Mouse (Mus musculus) embryonic facial prominence, embryonic 15.5 days (tissue): ENCODE results near the gene Fv1. TPM values are rescaled to one million over a fixed set of nuclear protein-coding genes. Genes with fewer than 3 reads are reported as not detected.
"Not testable (repeated sequence)": the region's sequence is repeated elsewhere in the genome, so short reads cannot be mapped to it uniquely, and the experiment has no call there.

ENCODE experiments used
- ATAC-seq: fragments of 200-750 bp; cut with Nextera tagmentation; 2 replicates; pipeline ENCODE4 v1.8.0; 2017; ENCODE audit warnings: low read depth, moderate TSS enrichment; ENCODE audit not compliant: insufficient number of reproducible peaks, low FRiP score, low TSS enrichment
- H3K27ac ChIP-seq: fragments of 300-500 bp; sonication (generic); replicated peaks from 2 replicates; pipeline ENCODE4 v1.5.1; 2015; ENCODE audit warnings: mild to moderate bottlenecking, inconsistent platforms
- H3K27me3 ChIP-seq: fragments of 300-500 bp; sonication (generic); 2 replicates; pipeline ENCODE4 v1.6.1; 2015; ENCODE audit warnings: inconsistent platforms
- H3K36me3 ChIP-seq: fragments of 300-500 bp; sonication (generic); 2 replicates; pipeline ENCODE4 v1.6.1; 2015; ENCODE audit warnings: mild to moderate bottlenecking, inconsistent platforms
- H3K4me1 ChIP-seq: fragments of 300-500 bp; sonication (generic); 2 replicates; pipeline ENCODE4 v1.6.1; 2015; ENCODE audit warnings: inconsistent platforms
- H3K4me2 ChIP-seq: fragments of 300-500 bp; sonication (generic); replicated peaks from 2 replicates; pipeline ENCODE4 v1.6.1; 2015; ENCODE audit warnings: mild to moderate bottlenecking, inconsistent platforms
- H3K4me3 ChIP-seq: fragments of 300-500 bp; sonication (generic); replicated peaks from 2 replicates; pipeline ENCODE4 v1.5.1; 2015; ENCODE audit warnings: mild to moderate bottlenecking, inconsistent platforms
- H3K9ac ChIP-seq: fragments of 300-500 bp; sonication (generic); 2 replicates; pipeline ENCODE4 v1.6.1; 2015; ENCODE audit warnings: inconsistent platforms
- H3K9me3 ChIP-seq: fragments of 300-500 bp; sonication (generic); replicated peaks from 2 replicates; pipeline ENCODE4 v1.6.1; 2016; ENCODE audit warnings: inconsistent platforms
- WGBS: fragments of 180-500 bp; shearing (Covaris S2); methylation state at CpG from one replicate; pipeline ENCODE4 v1.1.7; 2015; 5-methylcytosine and 5-hydroxymethylcytosine counted together
- polyA plus RNA-seq: library from polyadenylated mRNA; unstranded; fragments of >200 nt; fragmentation: Nextera tagmentation; extraction: Ambion mirVana; gene quantifications from 2 replicates; pipeline ENCODE4 v1.2.1, GENCODE M21; 2015

Fv1 gene
- 9.1 and 10.9 TPM in 2 replicates for polyA plus RNA-seq

GRCm38 (mm10) chr4:147868450-147869031 is at the start of gene Fv1, which contains the start of gene Miip:
TSS of gene Fv1 (plus strand) at chr4:147868979.
TSS of gene Miip (minus strand) at chr4:147868816.
- Histone ChIP-seq H3K4me1 (peaks cover 23% of the 10 kb centered on the region), H3K27ac (peak within 1 kb of the TSS; percentile 85)

GRCm38 (mm10) chr4:147819659-147820058 is 49.1 kb upstream of the Fv1 start:
- Histone ChIP-seq H3K36me3 (peaks cover 13% of the 10 kb centered on the region), H3K9me3 (peaks cover 58% of the 10 kb centered on the region)
- not testable (repeated sequence) for H3K4me2 ChIP-seq, H3K4me1 ChIP-seq, H3K27ac ChIP-seq, H3K4me3 ChIP-seq, ATAC-seq, H3K9ac ChIP-seq, H3K27me3 ChIP-seq
- WGBS, result 84% methylated on average over 7 of the region's 7 CpGs

More at GRCm38 (mm10) chr4:147868450-147869031, at the start of gene Fv1, which contains the start of gene Miip:
- H3K4me2 ChIP-seq, result peak within 1 kb of the TSS; percentile 77
- peak within 1 kb of the TSS; percentile 63 for H3K9ac ChIP-seq
- peak; percentile 97 for ATAC-seq
- peak within 1 kb of the TSS; percentile 95 for H3K4me3 ChIP-seq
- H3K9me3 ChIP-seq, result no peaks in the 10 kb centered on the region
- WGBS, result 0% methylated on average over 30 of the region's 30 CpGs
- H3K36me3 ChIP-seq, result peaks cover 43% of the 10 kb centered on the region
- H3K27me3 ChIP-seq, result no peaks in the 10 kb centered on the region

- WGBS, result 83% methylated on average over 3 of the region's 3 CpGs
- not testable (repeated sequence) for H3K27me3 ChIP-seq, H3K27ac ChIP-seq, H3K9ac ChIP-seq, H3K4me2 ChIP-seq, H3K4me3 ChIP-seq, ATAC-seq, H3K4me1 ChIP-seq
- Histone ChIP-seq H3K9me3 (peaks cover 75% of the 10 kb centered on the region), H3K36me3 (peaks cover 30% of the 10 kb centered on the region)
These were observed 47.4 kb upstream of the Fv1 start for GRCm38 (mm10) chr4:147821414-147821813.

- Histone ChIP-seq H3K9me3 (peaks cover 78% of the 10 kb centered on the region), H3K4me2 (no peak overlapping the region), H3K36me3 (peaks cover 56% of the 10 kb centered on the region), H3K4me3 (no peak overlapping the region), H3K4me1 (no peaks in the 10 kb centered on the region), H3K9ac (no peak overlapping the region), H3K27ac (no peak overlapping the region), H3K27me3 (no peaks in the 10 kb centered on the region)
- no peak for ATAC-seq
- 94% methylated on average over 4 of the region's 4 CpGs for WGBS
These were observed 44.4 kb upstream of the Fv1 start for GRCm38 (mm10) chr4:147824389-147824788.

- H3K4me2 ChIP-seq, H3K4me3 ChIP-seq, H3K27me3 ChIP-seq, H3K9ac ChIP-seq, H3K4me1 ChIP-seq, ATAC-seq, H3K27ac ChIP-seq: not testable (repeated sequence)
- WGBS, result over 99% methylated on average over 13 of the region's 26 CpGs
- peaks cover 27% of the 10 kb centered on the region for H3K9me3 ChIP-seq
- H3K36me3 ChIP-seq, result peaks cover 34% of the 10 kb centered on the region
These were observed 29.5 kb upstream of the Fv1 start for GRCm38 (mm10) chr4:147839282-147839681.

- H3K4me3 ChIP-seq, result no peak overlapping the region
- WGBS, result 92% methylated on average over 3 of the region's 3 CpGs
- no peaks in the 10 kb centered on the region for H3K27me3 ChIP-seq
- H3K36me3 ChIP-seq, result peaks cover 53% of the 10 kb centered on the region
- H3K4me2 ChIP-seq, result no peak overlapping the region
- H3K27ac ChIP-seq, result no peak overlapping the region
- H3K9me3 ChIP-seq, result peaks cover 27% of the 10 kb centered on the region
- no peak overlapping the region for H3K9ac ChIP-seq
- H3K4me1 ChIP-seq, result peaks cover 5% of the 10 kb centered on the region; the same call in 1 of the 2 replicates
- ATAC-seq, result no peak
These were observed 25.9 kb upstream of the Fv1 start for GRCm38 (mm10) chr4:147842871-147843270.

- H3K9me3 ChIP-seq, result peaks cover 14% of the 10 kb centered on the region
- peaks cover 32% of the 10 kb centered on the region for H3K36me3 ChIP-seq
- peaks cover 11% of the 10 kb centered on the region for H3K4me1 ChIP-seq
- peak within 1 kb of the TSS; percentile 61 for H3K9ac ChIP-seq
- peak; percentile 83 for ATAC-seq
- H3K27ac ChIP-seq, result 0 out of 2 replicates have a peak within 1 kb of the TSS, but pooled peaks have one; percentile 35
- peak within 1 kb of the TSS; percentile 68 for H3K4me2 ChIP-seq
- 3% methylated on average over 23 of the region's 23 CpGs for WGBS
- H3K27me3 ChIP-seq, result no peaks in the 10 kb centered on the region
- H3K4me3 ChIP-seq, result peak within 1 kb of the TSS; percentile 75
These were observed 20.9 kb upstream of the Fv1 start, which contains the start of gene Zfp933 for GRCm38 (mm10) chr4:147847614-147848583. TSS of gene Zfp933 (minus strand) at chr4:147848366.

GRCm38 (mm10) chr4:147848584-147848991 is 20.2 kb upstream of the Fv1 start:
- Histone ChIP-seq H3K4me1 (peaks cover 11% of the 10 kb centered on the region), H3K9ac (peak overlapping the region; percentile 33), H3K4me2 (peak overlapping the region; percentile 68), H3K36me3 (peaks cover 25% of the 10 kb centered on the region), H3K27ac (0 out of 2 replicates have a peak overlapping the region, but pooled peaks have one; percentile 35), H3K4me3 (peak overlapping the region; percentile 75), H3K9me3 (peaks cover 7% of the 10 kb centered on the region), H3K27me3 (no peaks in the 10 kb centered on the region)
- no peak; the same call in 1 of the 2 replicates for ATAC-seq
- WGBS, result 1% methylated on average over 4 of the region's 4 CpGs

- 80% methylated on average over 2 of the region's 2 CpGs for WGBS
- Histone ChIP-seq H3K9ac (no peak overlapping the region), H3K4me2 (no peak overlapping the region), H3K4me3 (no peak overlapping the region), H3K9me3 (no peaks in the 10 kb centered on the region; the same call in 1 of the 2 replicates), H3K36me3 (peaks cover 4% of the 10 kb centered on the region; the same call in 1 of the 2 replicates), H3K27me3 (no peaks in the 10 kb centered on the region), H3K27ac (no peak overlapping the region), H3K4me1 (peaks cover 11% of the 10 kb centered on the region)
- no peak for ATAC-seq
These were observed 18.0 kb upstream of the Fv1 start for GRCm38 (mm10) chr4:147850776-147851175.

- Histone ChIP-seq H3K4me2 (no peak overlapping the region), H3K36me3 (peaks cover 52% of the 10 kb centered on the region), H3K9ac (no peak overlapping the region), H3K27ac (no peak overlapping the region), H3K27me3 (no peaks in the 10 kb centered on the region), H3K4me3 (no peak overlapping the region), H3K9me3 (no peaks in the 10 kb centered on the region), H3K4me1 (peaks cover under 1% of the 10 kb centered on the region; the same call in 1 of the 2 replicates)
- WGBS, result 78% methylated on average over 3 of the region's 3 CpGs
- no peak for ATAC-seq
These were observed 6.7 kb upstream of the Fv1 start for GRCm38 (mm10) chr4:147862051-147862450.

GRCm38 (mm10) chr4:147865651-147866050 is 3.1 kb upstream of the Fv1 start:
- Histone ChIP-seq H3K9ac (no peak overlapping the region), H3K9me3 (no peaks in the 10 kb centered on the region), H3K27ac (no peak overlapping the region), H3K4me3 (no peak overlapping the region), H3K4me2 (no peak overlapping the region), H3K27me3 (no peaks in the 10 kb centered on the region), H3K4me1 (peaks cover 23% of the 10 kb centered on the region), H3K36me3 (peaks cover 47% of the 10 kb centered on the region)
- 93% methylated on average over 6 of the region's 6 CpGs for WGBS
- no peak for ATAC-seq
